Mouse (Mus musculus) megakaryocyte-erythroid progenitor cell, adult 5 weeks (primary cell): ENCODE data around the gene Fbxw8. TPM values are rescaled to one million over a fixed set of nuclear protein-coding genes. Genes with fewer than 3 reads are reported as not detected.

ENCODE experiments used
- polyA plus RNA-seq: library from polyadenylated mRNA; stranded (reverse); fragments of >175 nt; gene quantifications from 2 replicates; pipeline ENCODE4 v1.2.3, GENCODE M21; 2012

Fbxw8 gene
- polyA plus RNA-seq, result 21.4 and 22.0 TPM in 2 replicates

GRCm38 (mm10) chr5:118154839-118155564 is at the start of gene Fbxw8:
Fbxw8 (minus strand) TSS chr5:118155464.

GRCm38 (mm10) chr5:118164581-118164980 is 9.3 kb upstream of the Fbxw8 start, which contains the start of gene Hrk:
Hrk (plus strand) TSS chr5:118164648.

GRCm38 (mm10) chr5:118027698-118028190 is 127.5 kb downstream of the Fbxw8 start, which contains the start of gene Tesc:
Tesc (plus strand) TSS chr5:118027743.

Other genes with a start within 250 kb of the Fbxw8 start
- gene Fbxo21, start 178.7 kb downstream of the Fbxw8 start, polyA plus RNA-seq, result 8.8 and 10.2 TPM in 2 replicates
- 0.84 and 1.5 TPM in 2 replicates for gene Tesc, start 127.7 kb downstream of the Fbxw8 start, polyA plus RNA-seq
- not detected in 2 replicates for gene Hrk, start 9.2 kb upstream of the Fbxw8 start, polyA plus RNA-seq
- gene Rnft2, start 89.7 kb upstream of the Fbxw8 start, polyA plus RNA-seq, result 0.42 TPM in 1 of 2 replicates, not detected in the other
- gene 2410131K14Rik, start 89.8 kb upstream of the Fbxw8 start, polyA plus RNA-seq, result 1.2 and 1.3 TPM in 2 replicates